24 mouse cellular contexts compared by ENCODE assay signal in genomic region chr12:68849616-68850140, GRCm38 (mm10).
DNase-seq lines count a peak whose midpoint lies in the region; ATAC-seq and TF ChIP-seq lines count a peak whose summit lies in the region.
"Had no signal": no experiment of that assay in that cellular context is flagged by ENCODE, and none has a peak within 500 bp of the region (broad histone marks: within the 10 kb centered on the region; RNA-seq: fewer than 3 reads in every experiment).

No protein-coding gene starts in this region.

- ATAC-seq in hindbrain, postnatal 0 days: no peak
- ATAC-seq in hindbrain, embryonic 11.5 days (ENCODE audit: low FRiP score): no peak
- ATAC-seq in midbrain, embryonic 16.5 days: 0 out of 2 replicates have a peak, but pooled peaks have one; percentile 42
- no peak for ATAC-seq in midbrain, postnatal 0 days (ENCODE audit: low FRiP score)
- ATAC-seq: forebrain, embryonic 13.5 days; intestine, embryonic 16.5 days had no signal

- H3K36me3 ChIP-seq in hindbrain, postnatal 0 days (ENCODE audit: insufficient read depth, low read length): no peaks in the 10 kb centered on the region
- no peaks in the 10 kb centered on the region for H3K36me3 ChIP-seq in hindbrain, embryonic 11.5 days (ENCODE audit: control insufficient read depth, insufficient read depth, low read length)
- H3K36me3 ChIP-seq in midbrain, embryonic 16.5 days (ENCODE audit: control insufficient read depth, insufficient read depth, low read length): no peaks in the 10 kb centered on the region
- no peaks in the 10 kb centered on the region for H3K36me3 ChIP-seq in midbrain, postnatal 0 days (ENCODE audit: insufficient read depth, low read length)
- H3K36me3 ChIP-seq: limb, embryonic 15.5 days; lung, embryonic 15.5 days had no signal

- no peak overlapping the region for H3K4me3 ChIP-seq in hindbrain, postnatal 0 days (ENCODE audit: low read length)
- H3K4me3 ChIP-seq in hindbrain, embryonic 11.5 days (ENCODE audit: low read depth, low read length): no peak overlapping the region
- H3K4me3 ChIP-seq in midbrain, embryonic 16.5 days (ENCODE audit: low read depth, low read length): no peak overlapping the region
- H3K4me3 ChIP-seq in midbrain, postnatal 0 days (ENCODE audit: low read depth, low read length): no peak overlapping the region
- H3K4me3 ChIP-seq: forebrain, embryonic 13.5 days; limb, embryonic 15.5 days; lung, embryonic 15.5 days; megakaryocyte, embryonic 14.5 days had no signal

- H3K27ac ChIP-seq in hindbrain, postnatal 0 days: no peak overlapping the region
- no peak overlapping the region for H3K27ac ChIP-seq in hindbrain, embryonic 11.5 days (ENCODE audit: low read depth, low read length)
- H3K27ac ChIP-seq in midbrain, embryonic 16.5 days (ENCODE audit: low read length): no peak overlapping the region
- H3K27ac ChIP-seq in midbrain, postnatal 0 days (ENCODE audit: low read depth, low read length): no peak overlapping the region
- H3K27ac ChIP-seq: forebrain, embryonic 13.5 days; limb, embryonic 15.5 days; liver, embryonic 14.5 days; lung, embryonic 15.5 days; stomach, postnatal 0 days had no signal

- no peak for TF ChIP-seq POLR2A in brain, embryonic 14.5 days (IDR thresholded peaks at IDR 0.05; ENCODE audit: borderline replicate concordance, extremely low read depth, insufficient read depth, insufficient read length, poor library complexity, severe bottlenecking)

- no peak overlapping the region for H3K9ac ChIP-seq in hindbrain, postnatal 0 days (replicated peaks; ENCODE audit: low read length)
- no peak overlapping the region for H3K9ac ChIP-seq in hindbrain, embryonic 11.5 days (ENCODE audit: low read depth, low read length)
- H3K9ac ChIP-seq in midbrain, embryonic 16.5 days (ENCODE audit: low read depth, low read length): no peak overlapping the region
- no peak overlapping the region for H3K9ac ChIP-seq in midbrain, postnatal 0 days (replicated peaks; ENCODE audit: low read length, poor library complexity, severe bottlenecking)
- H3K9ac ChIP-seq: forebrain, embryonic 13.5 days; limb, embryonic 15.5 days; liver, embryonic 14.5 days; lung, embryonic 15.5 days had no signal

- DNase-seq in cerebellum, postnatal 14 days: peak; percentile 26 to 29
- no peak for DNase-seq in cerebellum, postnatal 25 days
- peak; percentile 8 for DNase-seq in hindbrain, postnatal 0 days (ENCODE audit: low spot score)
- DNase-seq in hindbrain, embryonic 11.5 days (ENCODE audit: low spot score): no peak
- DNase-seq in midbrain, postnatal 0 days (ENCODE audit: low spot score): no peak
- DNase-seq in brain, embryonic 14.5 days (ENCODE audit: low read depth): peak; percentile 47
- DNase-seq: adrenal gland, postnatal 25 days; cerebellum, adult 11-12 months; gastrocnemius, postnatal 14 days; heart, adult 11 months; kidney, adult 9 months; kidney, postnatal 14 days; lung, postnatal 36 days; thymus, adult 2 months; thymus, postnatal 4 days had no signal

- no peak overlapping the region for H3K4me2 ChIP-seq in hindbrain, postnatal 0 days (ENCODE audit: low read depth, low read length)
- no peak overlapping the region for H3K4me2 ChIP-seq in hindbrain, embryonic 11.5 days (replicated peaks; ENCODE audit: low read depth, low read length)
- H3K4me2 ChIP-seq in midbrain, embryonic 16.5 days (ENCODE audit: low read length): no peak overlapping the region
- H3K4me2 ChIP-seq in midbrain, postnatal 0 days (ENCODE audit: low read depth, low read length, poor library complexity, severe bottlenecking): no peak overlapping the region
- H3K4me2 ChIP-seq: forebrain, embryonic 13.5 days; heart, embryonic 11.5 days; limb, embryonic 15.5 days; lung, embryonic 15.5 days had no signal

- WGBS in hindbrain, postnatal 0 days: 51% methylated on average over 9 of the region's 9 CpGs
- WGBS in hindbrain, embryonic 11.5 days: 83% methylated on average over 9 of the region's 9 CpGs
- 59% methylated on average over 9 of the region's 9 CpGs for WGBS in midbrain, embryonic 16.5 days
- WGBS in midbrain, postnatal 0 days: 59% methylated on average over 9 of the region's 9 CpGs

- H3K27me3 ChIP-seq in hindbrain, postnatal 0 days (ENCODE audit: insufficient read depth, low read length): no peaks in the 10 kb centered on the region
- H3K27me3 ChIP-seq in hindbrain, embryonic 11.5 days (ENCODE audit: control insufficient read depth, insufficient read depth, low read length): no peaks in the 10 kb centered on the region
- no peaks in the 10 kb centered on the region for H3K27me3 ChIP-seq in midbrain, embryonic 16.5 days (ENCODE audit: control insufficient read depth, insufficient read depth, low read depth, low read length)
- no peaks in the 10 kb centered on the region for H3K27me3 ChIP-seq in midbrain, postnatal 0 days (ENCODE audit: insufficient read depth, low read length)
- H3K27me3 ChIP-seq: forebrain, embryonic 13.5 days; limb, embryonic 15.5 days; lung, embryonic 15.5 days; megakaryocyte, embryonic 14.5 days had no signal

- TF ChIP-seq CTCF in hindbrain, postnatal 0 days (IDR thresholded peaks at IDR 0.05; ENCODE audit: low read depth): no peak
- TF ChIP-seq CTCF in midbrain, postnatal 0 days (IDR thresholded peaks at IDR 0.05): no peak
- TF ChIP-seq CTCF in brain, embryonic 14.5 days (IDR thresholded peaks at IDR 0.05; ENCODE audit: borderline replicate concordance, extremely low read depth, insufficient read depth, insufficient read length): no peak

- no peaks in the 10 kb centered on the region for H3K9me3 ChIP-seq in hindbrain, postnatal 0 days (ENCODE audit: low read length)
- H3K9me3 ChIP-seq in hindbrain, embryonic 11.5 days (ENCODE audit: control insufficient read depth, low read length): no peaks in the 10 kb centered on the region
- no peaks in the 10 kb centered on the region for H3K9me3 ChIP-seq in midbrain, embryonic 16.5 days (replicated peaks; ENCODE audit: control insufficient read depth, low read length, poor library complexity, severe bottlenecking)
- no peaks in the 10 kb centered on the region for H3K9me3 ChIP-seq in midbrain, postnatal 0 days (ENCODE audit: low read length)
- H3K9me3 ChIP-seq: forebrain, embryonic 13.5 days; limb, embryonic 15.5 days; lung, embryonic 15.5 days had no signal

- no peaks in the 10 kb centered on the region for H3K4me1 ChIP-seq in hindbrain, postnatal 0 days (ENCODE audit: insufficient read depth, low read length)
- H3K4me1 ChIP-seq in hindbrain, embryonic 11.5 days (replicated peaks; ENCODE audit: control insufficient read depth, insufficient read depth, low read length): no peaks in the 10 kb centered on the region
- H3K4me1 ChIP-seq in midbrain, embryonic 16.5 days (ENCODE audit: control insufficient read depth, insufficient read depth, low read length): no peaks in the 10 kb centered on the region
- no peaks in the 10 kb centered on the region for H3K4me1 ChIP-seq in midbrain, postnatal 0 days (ENCODE audit: insufficient read depth, low read length)
- H3K4me1 ChIP-seq: forebrain, embryonic 13.5 days; limb, embryonic 15.5 days; lung, embryonic 15.5 days; megakaryocyte, embryonic 14.5 days had no signal

Comparison
In these comparisons a context has a peak if more than half of its experiments do, and no peak if none do; other contexts are left out.
1. DNase-seq: peak in cerebellum, postnatal 14 days (2 of 2), hindbrain, postnatal 0 days (single experiment) and brain, embryonic 14.5 days (single experiment); none in cerebellum, postnatal 25 days (0 of 2), hindbrain, embryonic 11.5 days (single experiment) and midbrain, postnatal 0 days (single experiment).